Mouse (Mus musculus): Measurements from ENCODE around the gene Zkscan4.
"Not testable (repeated sequence)": the region's sequence is repeated elsewhere in the genome, so short reads cannot be mapped to it uniquely, and the experiment has no call there.

DNA sequence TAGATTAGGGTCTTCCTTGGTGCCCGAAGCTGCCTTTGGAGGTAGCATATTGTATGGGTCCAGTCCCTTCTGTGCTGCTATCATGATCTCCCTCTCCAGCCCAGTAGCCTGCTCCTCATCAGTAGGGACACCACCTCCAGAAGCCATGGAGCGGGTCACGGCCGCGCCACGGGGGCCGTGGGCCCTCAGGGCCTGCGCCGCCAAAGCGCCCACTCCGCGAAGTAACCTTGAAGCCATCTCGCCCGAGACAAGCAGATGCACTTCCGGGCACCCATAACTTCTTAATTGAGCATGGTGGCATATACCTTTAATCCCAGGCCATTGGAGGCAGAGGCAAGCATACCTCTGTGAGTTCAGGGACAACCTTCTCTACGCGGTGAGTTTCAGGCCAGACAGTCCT lies 22.5 kb downstream of the Zkscan4 start, which contains the start of gene Gm11273:
- TF ChIP-seq POLR2A (IDR thresholded peaks at IDR 0.05; ENCODE audit: low read depth, low read length); CTCF (IDR thresholded peaks at IDR 0.05; ENCODE audit: extremely low read depth, insufficient read depth, insufficient read length, insufficient replicate concordance): not testable (repeated sequence)
